Mouse (Mus musculus) left cerebral cortex, postnatal 25 days (tissue): ENCODE data around the gene Scyl1. TPM values are rescaled to one million over a fixed set of nuclear protein-coding genes. Genes with fewer than 3 reads are reported as not detected.

Experiments used
- total RNA-seq, 2 experiments: library from RNA; stranded (reverse); gene quantifications; 2 replicates each; pipeline ENCODE4 v1.2.3; 2021

The Scyl1 gene
- total RNA-seq, 2 experiments from 2014 or later, result 82.0 to 86.8 TPM

Other genes with a start within 250 kb of the Scyl1 start
- not detected for gene Ovol1, start 210.8 kb downstream of the Scyl1 start, total RNA-seq
- 1 to 10 TPM; 5.2 to 6.4 TPM for gene Ap5b1, start 203.4 kb downstream of the Scyl1 start, total RNA-seq
- gene Rnaseh2c, start 169.5 kb downstream of the Scyl1 start, total RNA-seq, result 10 to 100 TPM; 68.0 to 82.1 TPM
- 10 to 100 TPM; 83.9 to 93.4 TPM for gene Kat5, start 161.2 kb downstream of the Scyl1 start, total RNA-seq
- gene Rela, start 133.9 kb downstream of the Scyl1 start, total RNA-seq, result 10 to 100 TPM; 20.5 to 20.6 TPM
- gene Sipa1, start 107.7 kb downstream of the Scyl1 start, total RNA-seq, result 10 to 100 TPM; 14.5 to 18.7 TPM
- 10 to 100 TPM; 16.1 to 17.2 TPM for gene Map3k11, start 82.7 kb downstream of the Scyl1 start, total RNA-seq
- gene Pcnx3, start 82.5 kb downstream of the Scyl1 start, total RNA-seq, result 10 to 100 TPM; 63.6 to 67.9 TPM
- not detected for gene Kcnk7, start 67.1 kb downstream of the Scyl1 start, total RNA-seq
- 10 to 100 TPM; 24.6 to 27.3 TPM for gene Ehbp1l1, start 45.1 kb downstream of the Scyl1 start, total RNA-seq
- 10 to 100 TPM; 30.0 to 30.2 TPM for gene Fam89b, start 41.8 kb downstream of the Scyl1 start, total RNA-seq
- gene Ltbp3, start 30.5 kb downstream of the Scyl1 start, total RNA-seq, result 10 to 100 TPM; 27.0 to 31.6 TPM
- 10 to 100 TPM in 1 of 2 experiments, 1 to 10 TPM in 1; 9.5 to 14.6 TPM for gene Frmd8, start 103.9 kb upstream of the Scyl1 start, total RNA-seq
- 1 to 10 TPM; 2.5 to 3.0 TPM for gene Slc25a45, start 106.4 kb upstream of the Scyl1 start, total RNA-seq
- gene Tigd3, start 122.7 kb upstream of the Scyl1 start, total RNA-seq, result 1 to 10 TPM; 4.5 to 5.5 TPM
- 10 to 100 TPM; 84.1 to 96.1 TPM for gene Dpf2, start 141.6 kb upstream of the Scyl1 start, total RNA-seq
- gene Cdc42ep2, start 153.4 kb upstream of the Scyl1 start, total RNA-seq, result 1 to 10 TPM; 6.2 to 6.6 TPM
- gene Pola2, start 192.8 kb upstream of the Scyl1 start, total RNA-seq, result 1 to 10 TPM; 3.8 to 5.6 TPM
- gene Slc22a20, start 214.7 kb upstream of the Scyl1 start, total RNA-seq, result not detected
- 10 to 100 TPM; 17.5 to 18.5 TPM for gene Capn1, start 244.5 kb upstream of the Scyl1 start, total RNA-seq